Mouse (Mus musculus) macrophage (primary cell): ENCODE measurements around the gene Ankrd52. TPM values are rescaled to one million over a fixed set of nuclear protein-coding genes. Genes with fewer than 3 reads are reported as not detected.

Source experiments
- H3K27ac ChIP-seq: fragments of 350-480 bp; formaldehyde crosslinking; 2 replicates; pipeline ENCODE4 v1.9.0; 2021
- H3K36me3 ChIP-seq: fragments of 350-480 bp; formaldehyde crosslinking; 2 replicates; pipeline ENCODE4 v1.9.0; 2021; ENCODE audit errors: inconsistent target
- H3K4me3 ChIP-seq: fragments of 350-480 bp; formaldehyde crosslinking; 2 replicates; pipeline ENCODE4 v1.9.0; 2021; ENCODE audit errors: inconsistent target
- H3K79me2 ChIP-seq: fragments of 350-480 bp; formaldehyde crosslinking; 2 replicates; pipeline ENCODE4 v1.9.0; 2021; ENCODE audit errors: inconsistent target
- WGBS: methylation state at CpG from one replicate; pipeline ENCODE4 v1.1.7; 2026; ENCODE audit warnings: inconsistent platforms; ENCODE audit not compliant: missing documents; 5-methylcytosine and 5-hydroxymethylcytosine counted together
- polyA plus RNA-seq: library from polyadenylated mRNA; stranded (reverse); fragments of 250-400 nt; gene quantifications from 3 replicates; pipeline ENCODE4 v1.2.4, GENCODE M21; 2018; ENCODE audit warnings: inconsistent platforms

The Ankrd52 gene
- polyA plus RNA-seq, 1 experiment from 2014 or later = 26.0 TPM

DNA sequence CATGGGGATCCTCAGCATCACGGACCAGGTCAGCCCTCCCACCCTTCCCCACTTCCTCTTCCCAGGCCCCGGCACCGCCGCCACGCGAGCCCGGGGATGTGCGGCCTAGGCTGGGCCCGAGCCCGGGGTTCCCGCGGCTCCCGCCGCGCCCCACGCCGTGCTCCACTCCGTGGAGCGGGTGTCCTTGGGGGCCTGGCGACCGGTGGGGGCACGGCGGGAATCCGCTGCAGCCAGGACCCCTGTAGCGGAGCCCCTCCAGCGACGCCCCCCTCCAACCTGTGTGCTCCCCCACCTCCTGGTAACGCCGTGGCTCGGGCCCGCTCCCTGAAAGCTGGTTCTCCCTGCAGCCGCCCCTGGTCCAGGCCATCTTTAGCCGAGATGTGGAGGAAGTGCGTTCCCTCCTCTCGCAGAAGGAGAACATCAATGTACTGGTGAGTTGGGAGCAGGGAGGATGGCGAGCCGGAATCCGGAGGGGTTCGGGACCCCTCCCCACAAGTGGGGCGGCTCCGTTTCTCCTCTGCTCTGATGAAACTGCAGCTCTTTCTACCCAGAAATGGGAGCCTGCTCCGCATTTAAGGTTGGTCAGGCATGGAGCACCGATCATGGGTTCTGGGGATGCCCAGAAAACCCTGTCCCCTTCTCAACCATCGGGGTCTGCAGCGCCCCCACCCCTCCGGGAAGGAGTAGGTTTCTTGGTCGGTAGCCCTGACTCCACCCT lies 466 bp downstream of the Ankrd52 start:
- Histone ChIP-seq H3K27ac (peak overlapping the region; percentile 39), H3K36me3 (peaks cover 31% of the 10 kb centered on the region)
- under 1% methylated on average over 45 of the region's 47 CpGs for WGBS

DNA sequence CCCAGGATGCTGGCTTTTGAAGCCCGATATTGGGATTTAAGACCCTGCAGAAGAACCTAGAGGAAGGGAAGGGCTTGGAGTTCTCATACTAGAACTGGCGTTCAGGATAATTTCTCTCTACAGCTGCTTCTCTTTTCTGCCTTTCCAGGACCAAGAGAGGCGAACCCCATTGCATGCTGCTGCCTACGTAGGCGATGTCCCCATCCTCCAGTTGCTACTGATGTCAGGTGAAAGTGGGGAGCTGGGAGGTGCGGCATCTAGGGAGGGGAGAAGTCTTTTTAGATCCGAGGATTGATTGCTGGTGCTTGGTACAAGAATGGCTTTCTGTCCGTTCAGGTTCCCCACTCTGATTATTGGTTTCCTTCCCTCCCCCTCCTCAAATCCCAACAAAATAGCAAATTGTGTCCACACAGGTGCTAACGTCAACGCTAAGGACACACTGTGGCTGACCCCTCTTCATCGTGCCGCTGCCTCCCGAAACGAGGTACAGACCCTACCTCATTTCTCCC lies 1.1 kb downstream of the Ankrd52 start:
- Histone ChIP-seq H3K4me3 (peak overlapping the region; percentile 76), H3K79me2 (peaks cover 26% of the 10 kb centered on the region), H3K36me3 (peaks cover 37% of the 10 kb centered on the region), H3K27ac (peak overlapping the region; percentile 39)
- WGBS = 76% methylated on average over 14 of the region's 14 CpGs

More for the DNA sequence above, 466 bp downstream of the Ankrd52 start:
- peaks cover 26% of the 10 kb centered on the region for H3K79me2 ChIP-seq
- peak overlapping the region; percentile 76 for H3K4me3 ChIP-seq

GRCm38 (mm10) chr10:128378462-128378861 lies 1.5 kb downstream of the Ankrd52 start:
- H3K36me3 ChIP-seq = peaks cover 42% of the 10 kb centered on the region
- 84% methylated on average over 3 of the region's 3 CpGs for WGBS
- H3K27ac ChIP-seq = no peak overlapping the region
- H3K4me3 ChIP-seq = no peak overlapping the region
- H3K79me2 ChIP-seq = peaks cover 26% of the 10 kb centered on the region

GRCm38 (mm10) chr10:128379260-128379659 lies 2.3 kb downstream of the Ankrd52 start:
- 84% methylated on average over 7 of the region's 7 CpGs for WGBS
- peaks cover 26% of the 10 kb centered on the region for H3K79me2 ChIP-seq
- H3K4me3 ChIP-seq = no peak overlapping the region
- no peak overlapping the region for H3K27ac ChIP-seq
- H3K36me3 ChIP-seq = peaks cover 50% of the 10 kb centered on the region

GRCm38 (mm10) chr10:128380565-128380964 lies 3.6 kb downstream of the Ankrd52 start:
- WGBS = 87% methylated on average over 5 of the region's 5 CpGs
- H3K4me3 ChIP-seq = no peak overlapping the region
- peaks cover 63% of the 10 kb centered on the region for H3K36me3 ChIP-seq

DNA sequence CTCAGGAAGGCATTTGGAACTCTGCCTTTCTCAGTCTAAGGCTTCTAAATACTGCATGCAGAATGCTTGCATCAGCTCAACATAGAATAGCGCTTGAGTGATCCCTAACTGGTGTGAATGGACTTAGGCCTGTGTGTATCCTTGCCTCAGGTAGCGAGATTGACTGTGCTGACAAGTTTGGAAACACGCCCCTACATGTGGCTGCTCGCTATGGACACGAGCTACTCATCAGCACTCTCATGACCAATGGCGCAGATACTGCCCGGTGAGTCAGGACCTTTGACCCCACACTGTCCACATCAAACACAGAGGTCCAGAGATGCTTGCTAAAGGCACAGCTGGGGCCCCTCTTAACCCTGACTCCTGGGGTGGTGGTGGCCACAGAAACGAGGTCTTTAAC lies 5.6 kb downstream of the Ankrd52 start:
- Histone ChIP-seq H3K36me3 (peaks cover 82% of the 10 kb centered on the region), H3K27ac (no peak overlapping the region), H3K4me3 (no peak overlapping the region), H3K79me2 (peaks cover 25% of the 10 kb centered on the region)
- WGBS = 98% methylated on average over 8 of the region's 8 CpGs

More at GRCm38 (mm10) chr10:128380565-128380964, 3.6 kb downstream of the Ankrd52 start:
- Histone ChIP-seq H3K27ac (no peak overlapping the region), H3K79me2 (peaks cover 26% of the 10 kb centered on the region)

DNA sequence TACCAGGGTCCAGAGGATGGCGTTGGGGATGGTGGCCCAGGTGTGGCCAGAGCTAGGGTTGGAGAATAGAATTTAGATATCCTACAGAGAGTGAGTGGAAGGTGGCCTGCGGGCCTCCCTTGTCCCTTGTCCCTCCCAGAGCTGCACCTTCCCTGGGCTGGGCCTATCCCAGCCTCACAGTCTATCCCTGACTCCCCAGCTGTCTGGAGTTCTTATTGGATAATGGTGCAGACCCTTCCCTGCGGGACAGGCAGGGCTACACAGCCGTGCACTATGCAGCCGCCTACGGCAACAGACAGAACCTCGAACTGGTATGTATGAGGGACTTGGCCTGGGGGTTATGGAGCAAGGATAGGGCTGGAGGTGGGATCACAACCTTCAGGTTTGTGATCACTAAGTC lies 9.0 kb downstream of the Ankrd52 start:
- 99% methylated on average over 7 of the region's 7 CpGs for WGBS
- peaks cover 97% of the 10 kb centered on the region for H3K36me3 ChIP-seq
- no peak overlapping the region for H3K27ac ChIP-seq
- no peak overlapping the region for H3K4me3 ChIP-seq
- no peaks in the 10 kb centered on the region; the same call in 1 of the 2 replicates for H3K79me2 ChIP-seq

DNA sequence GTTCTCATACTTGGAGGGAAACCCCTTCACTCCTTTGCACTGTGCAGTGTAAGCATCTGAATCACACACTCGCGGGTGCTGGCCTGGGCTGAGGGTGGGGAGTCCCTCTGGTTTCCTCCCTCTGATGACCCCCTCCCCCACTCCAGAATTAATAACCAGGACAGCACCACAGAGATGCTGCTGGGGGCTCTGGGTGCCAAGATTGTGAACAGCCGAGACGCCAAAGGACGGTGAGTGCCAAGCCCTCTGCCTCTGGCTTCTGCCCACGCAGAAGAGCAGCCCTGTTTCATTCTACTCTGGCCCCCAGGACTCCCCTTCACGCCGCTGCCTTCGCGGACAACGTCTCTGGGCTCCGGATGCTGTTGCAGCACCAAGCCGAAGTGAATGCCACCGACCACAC lies 12.0 kb downstream of the Ankrd52 start:
- Histone ChIP-seq H3K4me3 (no peak overlapping the region), H3K36me3 (peaks cover 99% of the 10 kb centered on the region), H3K79me2 (no peaks in the 10 kb centered on the region), H3K27ac (no peak overlapping the region)
- 86% methylated on average over 11 of the region's 14 CpGs for WGBS

GRCm38 (mm10) chr10:128389570-128389969 lies 12.7 kb downstream of the Ankrd52 start:
- WGBS = 67% methylated on average over 6 of the region's 6 CpGs
- H3K36me3 ChIP-seq = peaks cover 99% of the 10 kb centered on the region
- no peak overlapping the region for H3K27ac ChIP-seq
- H3K79me2 ChIP-seq = no peaks in the 10 kb centered on the region
- no peak overlapping the region for H3K4me3 ChIP-seq

- H3K4me3 ChIP-seq = no peak overlapping the region
- H3K27ac ChIP-seq = no peak overlapping the region
- no peaks in the 10 kb centered on the region for H3K79me2 ChIP-seq
- 98% methylated on average over 12 of the region's 12 CpGs for WGBS
- peaks cover 93% of the 10 kb centered on the region for H3K36me3 ChIP-seq
Observed at GRCm38 (mm10) chr10:128390366-128390765, 13.5 kb downstream of the Ankrd52 start.

DNA sequence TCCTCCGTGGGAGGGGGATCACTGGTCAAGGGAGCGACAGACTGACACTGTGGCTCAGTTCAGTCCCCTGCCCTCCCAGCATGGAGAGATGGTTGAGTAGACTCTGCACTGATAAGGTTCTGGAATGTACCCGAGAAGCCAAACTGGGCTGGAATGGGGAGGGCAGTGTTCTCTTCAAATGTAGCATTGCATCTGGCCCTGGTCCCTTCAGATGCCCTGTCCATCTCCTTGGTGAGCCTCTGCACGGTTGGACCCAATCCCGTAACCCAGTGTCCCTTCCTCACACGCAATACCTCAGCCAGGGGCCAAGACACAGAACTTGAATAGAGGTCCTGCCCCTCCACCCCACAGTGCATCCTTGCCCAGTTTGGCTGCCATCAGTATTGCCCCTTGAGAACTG lies 14.9 kb downstream of the Ankrd52 start:
- Histone ChIP-seq H3K27ac (no peak overlapping the region), H3K79me2 (no peaks in the 10 kb centered on the region), H3K4me3 (no peak overlapping the region), H3K36me3 (peaks cover 79% of the 10 kb centered on the region)
- WGBS = 93% methylated on average over 6 of the region's 6 CpGs

DNA sequence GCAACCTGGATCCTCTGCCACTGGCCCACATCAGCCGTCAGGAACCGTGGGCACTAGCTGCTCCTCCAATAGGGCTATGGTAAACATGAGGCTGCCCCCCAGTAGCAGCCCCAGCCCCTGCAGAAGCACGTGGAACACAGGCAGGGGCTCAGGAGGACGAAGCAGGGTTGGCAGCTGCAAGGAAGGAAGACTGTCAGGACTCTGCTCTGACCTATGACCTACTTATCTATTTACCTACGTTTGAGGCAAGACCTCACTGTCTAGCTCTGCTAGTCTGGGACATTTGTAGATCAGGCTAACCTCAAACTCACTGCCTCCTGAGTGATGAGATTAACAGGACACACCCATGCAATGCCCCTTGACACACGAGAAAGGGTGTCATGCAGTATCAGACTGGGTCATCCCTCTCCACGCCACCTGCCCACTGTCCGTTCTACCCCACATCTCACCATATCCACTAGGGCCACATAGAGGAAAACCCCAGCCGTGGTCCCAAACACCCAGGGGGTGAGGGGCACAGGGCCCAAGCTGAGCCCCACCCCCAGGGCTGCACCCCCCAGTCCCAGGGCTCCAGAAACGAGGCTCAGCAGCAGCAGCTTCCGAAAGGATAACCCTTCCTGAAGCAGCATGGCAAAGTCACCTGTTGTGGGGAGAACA lies 19.2 kb downstream of the Ankrd52 start:
- Histone ChIP-seq H3K27ac (no peak overlapping the region), H3K79me2 (no peaks in the 10 kb centered on the region), H3K36me3 (peaks cover 36% of the 10 kb centered on the region), H3K4me3 (no peak overlapping the region)
- WGBS = 93% methylated on average over 11 of the region's 11 CpGs

DNA sequence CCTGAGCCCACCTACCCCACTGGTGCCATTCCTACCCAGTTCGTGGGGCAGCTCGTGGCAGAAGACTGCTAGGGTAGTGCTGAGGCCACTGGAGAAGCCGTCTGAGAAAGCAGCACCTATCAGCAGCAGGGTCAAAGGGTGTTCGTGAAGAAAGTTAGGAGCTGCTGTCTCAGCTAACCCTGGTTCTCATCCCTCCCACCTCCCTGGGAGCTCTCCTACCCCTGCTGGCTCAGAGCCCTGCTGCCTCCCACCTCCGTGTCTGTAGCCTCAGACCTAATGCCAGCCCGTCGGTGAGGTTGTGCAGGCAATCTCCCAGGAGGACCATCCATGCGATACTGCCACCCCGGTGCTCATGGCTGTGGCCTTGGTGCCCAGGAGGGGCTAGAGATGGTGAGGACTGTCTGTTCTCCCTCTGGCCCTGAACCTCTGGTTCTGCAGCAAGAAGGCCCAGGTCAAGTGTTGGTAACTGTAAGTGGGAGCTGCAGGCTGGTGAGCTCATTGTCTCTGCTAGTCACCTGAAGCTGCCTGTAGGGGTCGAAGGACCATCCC lies 19.9 kb downstream of the Ankrd52 start:
- WGBS = 92% methylated on average over 10 of the region's 10 CpGs
- H3K36me3 ChIP-seq = peaks cover 29% of the 10 kb centered on the region
- H3K4me3 ChIP-seq = no peak overlapping the region
- no peak overlapping the region for H3K27ac ChIP-seq
- H3K79me2 ChIP-seq = no peaks in the 10 kb centered on the region

GRCm38 (mm10) chr10:128397466-128397865 lies 20.6 kb downstream of the Ankrd52 start:
- no peak overlapping the region for H3K4me3 ChIP-seq
- peaks cover 22% of the 10 kb centered on the region for H3K36me3 ChIP-seq
- H3K79me2 ChIP-seq = no peaks in the 10 kb centered on the region
- 89% methylated on average over 7 of the region's 7 CpGs for WGBS
- H3K27ac ChIP-seq = no peak overlapping the region

- 87% methylated on average over 5 of the region's 5 CpGs for WGBS
Observed at GRCm38 (mm10) chr10:128400338-128400737, 23.4 kb downstream of the Ankrd52 start.

More at GRCm38 (mm10) chr10:128400338-128400737, 23.4 kb downstream of the Ankrd52 start:
- Histone ChIP-seq H3K79me2 (no peaks in the 10 kb centered on the region), H3K36me3 (no peaks in the 10 kb centered on the region), H3K27ac (no peak overlapping the region), H3K4me3 (no peak overlapping the region)
